1 mouse cellular context compared by ENCODE assay signal in the genomic region with DNA sequence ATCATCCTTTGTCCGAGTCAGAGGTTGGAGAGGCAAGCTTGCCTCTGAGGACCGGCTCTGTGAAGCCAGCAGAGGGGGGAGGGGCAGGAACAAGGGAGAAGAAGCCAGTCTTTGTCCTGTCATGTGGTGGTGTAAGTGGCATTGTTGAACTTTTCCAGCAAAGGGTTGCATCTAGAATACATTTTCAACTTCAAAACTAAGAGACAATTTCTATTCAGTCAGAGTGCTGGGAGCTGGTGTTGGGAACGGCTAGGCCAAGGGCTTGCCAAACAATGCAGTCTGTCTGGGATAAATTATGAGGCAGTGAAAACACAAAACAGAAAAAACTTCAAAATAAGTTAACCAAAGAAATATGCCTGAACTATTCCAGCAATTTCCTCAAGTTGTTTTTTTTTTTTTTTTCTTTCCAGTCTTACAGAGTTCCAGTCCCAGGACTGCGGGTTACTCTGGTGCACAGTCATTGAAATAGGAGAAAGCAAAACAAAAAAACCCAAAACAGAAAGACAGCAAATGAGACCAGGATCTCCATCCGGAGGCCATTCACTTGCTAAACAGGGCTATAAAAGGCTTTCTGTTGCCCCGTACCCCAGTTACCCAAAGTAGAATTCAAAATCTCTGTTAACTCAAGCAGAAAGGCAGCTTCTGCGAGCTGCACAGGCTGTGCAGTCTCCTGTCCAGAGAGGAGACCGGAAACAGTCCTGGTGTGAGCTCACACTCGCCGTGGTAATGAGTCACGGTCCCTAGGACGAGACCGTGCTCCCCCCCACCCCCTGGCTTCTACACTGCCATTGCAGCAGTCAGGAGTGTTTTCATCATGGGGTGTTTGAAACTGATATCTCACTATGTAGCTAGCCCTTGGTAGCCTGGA.
TF ChIP-seq lines count a peak whose summit lies in the region.

No protein-coding gene starts in this region.

TF ChIP-seq in CH12.LX, 34 proteins besides CTCF, POLR2A, EP300 and RAD21 (continued from another document):
- TF ChIP-seq KAT2A (IDR thresholded peaks at IDR 0.05; ENCODE audit: insufficient replicate concordance, low read length) (no peak), TBP (conservative IDR thresholded peaks at IDR 0.05; ENCODE audit: low read depth, low read length) (0 out of 2 replicates have a peak, but pooled peaks have one; percentile 35), USF2 (conservative IDR thresholded peaks at IDR 0.05; ENCODE audit: low read depth, low read length) (no peak), JUND (conservative IDR thresholded peaks at IDR 0.05; ENCODE audit: low read depth, low read length) (no peak), BHLHE40 (IDR thresholded peaks at IDR 0.05; ENCODE audit: low read depth, low read length) (peak; percentile 89), SIN3A (IDR thresholded peaks at IDR 0.05; ENCODE audit: low read length) (no peak), MEF2A (IDR thresholded peaks at IDR 0.05; ENCODE audit: borderline replicate concordance, low read depth, low read length) (no peak), SMC3 (IDR thresholded peaks at IDR 0.05; ENCODE audit: low read depth, low read length) (no peak; the same call in 1 of the 2 replicates), MAX (IDR thresholded peaks at IDR 0.05; ENCODE audit: low read length) (no peak), ZKSCAN1 (IDR thresholded peaks at IDR 0.05; ENCODE audit: borderline replicate concordance, low read depth, low read length) (no peak), E2F4 (IDR thresholded peaks at IDR 0.05; ENCODE audit: insufficient replicate concordance, low read depth, low read length) (no peak), ETS1 (conservative IDR thresholded peaks at IDR 0.05; ENCODE audit: low read depth, low read length) (peak; percentile 77), ZC3H11A (IDR thresholded peaks at IDR 0.05; ENCODE audit: low read depth, low read length) (no peak)
